8 mouse cellular contexts compared by ENCODE assay signal in genomic region chr4:148038600-148039253, GRCm38 (mm10). TPM values are rescaled to one million over a fixed set of nuclear protein-coding genes. Genes with fewer than 3 reads are reported as not detected.
DNase-seq lines count a peak whose midpoint lies in the region; ATAC-seq and TF ChIP-seq lines count a peak whose summit lies in the region.

TSS of gene Clcn6 (minus strand) at chr4:148038821.
TSS of gene Mthfr (plus strand) at chr4:148039077.

- H3K27ac ChIP-seq in forebrain, embryonic 16.5 days (ENCODE audit: low read length) = peak within 1 kb of the TSS; percentile 89
- peak within 1 kb of the TSS; percentile 97 for H3K27ac ChIP-seq in layer of hippocampus, adult 2 months
- peak within 1 kb of the TSS; percentile 86 for H3K27ac ChIP-seq in lung, embryonic 14.5 days (ENCODE audit: low read depth)
- peak within 1 kb of the TSS; percentile 65 for H3K27ac ChIP-seq in olfactory bulb, adult 2 months (ENCODE audit: insufficient read depth, low read depth, low read length)
- H3K27ac ChIP-seq in thymus, adult 2 months (ENCODE audit: control insufficient read depth, insufficient read depth, low read length) = peak within 1 kb of the TSS; percentile 11; the same call in 1 of the 2 replicates

- TF ChIP-seq POLR2A in olfactory bulb, adult 2 months (IDR thresholded peaks at IDR 0.05; ENCODE audit: insufficient read depth, low read depth, low read length) = peak; percentile 83
- peak; percentile 39; the same call in 1 of the 2 replicates for TF ChIP-seq POLR2A in thymus, adult 2 months (IDR thresholded peaks at IDR 0.05; ENCODE audit: control insufficient read depth, extremely low read depth, insufficient read depth, low read length, poor library complexity)

- no peaks in the 10 kb centered on the region for H3K27me3 ChIP-seq in G1E (ENCODE audit: insufficient read depth, low read length)
- no peaks in the 10 kb centered on the region for H3K27me3 ChIP-seq in forebrain, embryonic 16.5 days (replicated peaks; ENCODE audit: control insufficient read depth, insufficient read depth, low read length)
- no peaks in the 10 kb centered on the region for H3K27me3 ChIP-seq in lung, embryonic 14.5 days (ENCODE audit: insufficient read depth, low read length)
- H3K27me3 ChIP-seq in thymus, adult 2 months (ENCODE audit: control insufficient read depth, insufficient read depth, low read length) = no peaks in the 10 kb centered on the region

- no peaks in the 10 kb centered on the region for H3K9me3 ChIP-seq in G1E (replicated peaks)
- H3K9me3 ChIP-seq in forebrain, embryonic 16.5 days (ENCODE audit: control insufficient read depth, low read length) = no peaks in the 10 kb centered on the region
- H3K9me3 ChIP-seq in lung, embryonic 14.5 days (ENCODE audit: low read depth, low read length) = no peaks in the 10 kb centered on the region

- under 1% methylated on average over 54 of the region's 54 CpGs for WGBS in forebrain, embryonic 16.5 days
- WGBS in lung, embryonic 14.5 days = under 1% methylated on average over 54 of the region's 54 CpGs
- under 1% methylated on average over 54 of the region's 54 CpGs for WGBS in olfactory bulb, adult 2 months
- WGBS in thymus, adult 2 months = 0% methylated on average over 54 of the region's 54 CpGs

- ATAC-seq in G1E (ENCODE audit: extremely low read depth, insufficient number of reproducible peaks, low FRiP score, poor library complexity, severe bottlenecking) = peak; percentile 95
- ATAC-seq in forebrain, embryonic 16.5 days = peak; percentile 95
- ATAC-seq in lung, embryonic 14.5 days (ENCODE audit: insufficient read depth) = peak; percentile 90

- DNase-seq in G1E (ENCODE audit: low spot score) = peak; percentile 99
- peak; percentile 99 to 100 for DNase-seq in cerebellum, adult 18-20 months
- DNase-seq in heart, postnatal 36 days = peak; percentile 100
- DNase-seq in layer of hippocampus, adult 2 months (ENCODE audit: low spot score in 2 of 2) = peak; percentile 100
- DNase-seq in lung, embryonic 14.5 days = peak; percentile 100
- peak; percentile 98 for DNase-seq in thymus, adult 2 months

- peak within 1 kb of the TSS; percentile 92 for H3K4me3 ChIP-seq in G1E (ENCODE audit: low read depth, low read length)
- peak within 1 kb of the TSS; percentile 62 for H3K4me3 ChIP-seq in forebrain, embryonic 16.5 days (replicated peaks; ENCODE audit: low read length)
- H3K4me3 ChIP-seq in layer of hippocampus, adult 2 months = peak within 1 kb of the TSS; percentile 84
- H3K4me3 ChIP-seq in lung, embryonic 14.5 days (ENCODE audit: low read depth, low read length) = peak within 1 kb of the TSS; percentile 74
- peak within 1 kb of the TSS; percentile 77 for H3K4me3 ChIP-seq in olfactory bulb, adult 2 months (ENCODE audit: insufficient read depth, low read depth, low read length)
- H3K4me3 ChIP-seq in thymus, adult 2 months (ENCODE audit: control insufficient read depth, insufficient read depth, low read length) = peak within 1 kb of the TSS; percentile 77

- peak within 1 kb of the TSS; percentile 65 for H3K4me2 ChIP-seq in forebrain, embryonic 16.5 days (ENCODE audit: low read length)
- H3K4me2 ChIP-seq in lung, embryonic 14.5 days = peak within 1 kb of the TSS; percentile 94

- intact Hi-C loops in heart, postnatal 36 days (cut with DNase I) = no loop called here

- peaks cover 49% of the 10 kb centered on the region for H3K4me1 ChIP-seq in G1E (ENCODE audit: insufficient read depth, low read depth, low read length)
- H3K4me1 ChIP-seq in forebrain, embryonic 16.5 days (replicated peaks; ENCODE audit: control insufficient read depth, insufficient read depth, low read length) = peaks cover 39% of the 10 kb centered on the region
- peaks cover 23% of the 10 kb centered on the region for H3K4me1 ChIP-seq in lung, embryonic 14.5 days (ENCODE audit: insufficient read depth)
- peaks cover 24% of the 10 kb centered on the region for H3K4me1 ChIP-seq in olfactory bulb, adult 2 months (ENCODE audit: control insufficient read depth, insufficient read depth, low read length)
- H3K4me1 ChIP-seq in thymus, adult 2 months (replicated peaks; ENCODE audit: control insufficient read depth, insufficient read depth, low read length) = peaks cover 34% of the 10 kb centered on the region

- no peak for TF ChIP-seq CTCF in G1E (IDR thresholded peaks at IDR 0.05; ENCODE audit: low read depth, low read length)
- no peak; the same call in 1 of the 2 replicates for TF ChIP-seq CTCF in layer of hippocampus, adult 2 months (conservative IDR thresholded peaks at IDR 0.05)
- no peak for TF ChIP-seq CTCF in lung, embryonic 14.5 days (IDR thresholded peaks at IDR 0.05; ENCODE audit: low read depth)
- TF ChIP-seq CTCF in olfactory bulb, adult 2 months (IDR thresholded peaks at IDR 0.05; ENCODE audit: insufficient read depth, low read depth, low read length) = no peak
- TF ChIP-seq CTCF in thymus, adult 2 months (IDR thresholded peaks at IDR 0.05; ENCODE audit: borderline replicate concordance, control insufficient read depth, extremely low read depth, insufficient read depth, low read length, poor library complexity) = peak; percentile 37; the same call in 1 of the 2 replicates

- H3K36me3 ChIP-seq in G1E (replicated peaks) = peaks cover 42% of the 10 kb centered on the region
- no peaks in the 10 kb centered on the region for H3K36me3 ChIP-seq in forebrain, embryonic 16.5 days (ENCODE audit: control insufficient read depth, insufficient read depth)
- peaks cover 13% of the 10 kb centered on the region; the same call in 1 of the 2 replicates for H3K36me3 ChIP-seq in lung, embryonic 14.5 days (ENCODE audit: insufficient read depth)
- no peaks in the 10 kb centered on the region for H3K36me3 ChIP-seq in thymus, adult 2 months (ENCODE audit: control insufficient read depth, insufficient read depth, low read length)

- peak within 1 kb of the TSS; percentile 78 for H3K9ac ChIP-seq in forebrain, embryonic 16.5 days (replicated peaks; ENCODE audit: low read depth, low read length)
- H3K9ac ChIP-seq in lung, embryonic 14.5 days = peak within 1 kb of the TSS; percentile 71

RNA-seq across cellular contexts. Expression of gene Clcn6, which starts in this region (rescaled TPM):
- 20.1 and 21.0 TPM in 2 replicates for total RNA-seq in G1E (2014; fragmentation: Nextera tagmentation)
- 13.6 and 16.1 TPM in 2 replicates for total RNA-seq in G1E (2017)
- 5.2 and 6.2 TPM in 2 replicates for polyA plus RNA-seq in G1E (2012)
- 34.3 and 40.6 TPM in 2 replicates for polyA plus RNA-seq in forebrain, embryonic 16.5 days (2015; fragmentation: Nextera tagmentation; extraction: Ambion mirVana)
- 1 to 10 TPM; 8.0 to 9.3 TPM for total RNA-seq in heart, postnatal 36 days (2021)
- total RNA-seq in layer of hippocampus, adult 2 months (2021) = 10 to 100 TPM; 77.0 to 77.6 TPM
- polyA plus RNA-seq in lung, embryonic 14.5 days (2014; fragmentation: Nextera tagmentation; extraction: Ambion mirVana) = 3.6 and 4.2 TPM in 2 replicates
- not detected in 2 replicates for polyA plus RNA-seq in olfactory bulb, adult 2 months (2012; ENCODE audit: insufficient read depth, insufficient read length, low replicate concordance, missing spikeins)
- 37.9 and 39.4 TPM in 2 replicates for polyA plus RNA-seq in thymus, adult 2 months (2012; rRNA removed)

RNA-seq across cellular contexts. Expression of gene Mthfr, which starts in this region (rescaled TPM):
- 7.0 and 12.5 TPM in 2 replicates for total RNA-seq in G1E (2014; fragmentation: Nextera tagmentation)
- 7.3 and 9.4 TPM in 2 replicates for total RNA-seq in G1E (2017)
- polyA plus RNA-seq in G1E (2012) = 6.3 and 9.2 TPM in 2 replicates
- 17.3 and 22.0 TPM in 2 replicates for polyA plus RNA-seq in forebrain, embryonic 16.5 days (2015; fragmentation: Nextera tagmentation; extraction: Ambion mirVana)
- total RNA-seq in heart, postnatal 36 days (2021) = 10 to 100 TPM in 1 of 2 experiments, 1 to 10 TPM in 1; 9.2 to 13.1 TPM
- total RNA-seq in layer of hippocampus, adult 2 months (2021) = 10 to 100 TPM; 33.5 to 37.2 TPM
- 18.7 and 20.4 TPM in 2 replicates for polyA plus RNA-seq in lung, embryonic 14.5 days (2014; fragmentation: Nextera tagmentation; extraction: Ambion mirVana)
- polyA plus RNA-seq in olfactory bulb, adult 2 months (2012; ENCODE audit: insufficient read depth, insufficient read length, low replicate concordance, missing spikeins) = not detected in 2 replicates
- polyA plus RNA-seq in thymus, adult 2 months (2012; rRNA removed) = 28.3 and 30.2 TPM in 2 replicates

Comparison
In these comparisons a context has a peak if more than half of its experiments do, and no peak if none do; other contexts are left out.
1. Peak in every context shown above with its lines: DNase-seq, ATAC-seq, H3K4me3 ChIP-seq and H3K27ac ChIP-seq.
2. H3K27ac ChIP-seq: peak in every context shown above with its lines; median percentile 97 in layer of hippocampus, adult 2 months; 89 in forebrain, embryonic 16.5 days; 86 in lung, embryonic 14.5 days; 65 in olfactory bulb, adult 2 months; 11 in thymus, adult 2 months.